Mouse (Mus musculus): Measurements from ENCODE around the gene Pdzd11. TPM values are rescaled to one million over a fixed set of nuclear protein-coding genes. Genes with fewer than 3 reads are reported as not detected.

The Pdzd11 gene
- polyA plus RNA-seq (2014; fragmentation: Illumina TruSeq; extraction: RNeasy Lipid Tissue Mini Kit (QIAGEN cat#74804); ENCODE audit: low read depth, low replicate concordance): 33.0 TPM

GRCm38 (mm10) chrX:100625802-100626793 is at the start of gene Pdzd11:
TSS of gene Pdzd11 (minus strand) at chrX:100626568.

GRCm38 (mm10) chrX:100625546-100625801 is 894 bp downstream of the Pdzd11 start, which contains the start of gene Kif4:
TSS of gene Kif4 (plus strand) at chrX:100625737.

GRCm38 (mm10) chrX:100605314-100605713 is 21.1 kb downstream of the Pdzd11 start, which contains the start of gene Arr3:
TSS of gene Arr3 (plus strand) at chrX:100605497.

GRCm38 (mm10) chrX:100594791-100595190 is 31.6 kb downstream of the Pdzd11 start, which contains the start of gene P2ry4:
TSS of gene P2ry4 (minus strand) at chrX:100594869.

Other genes starting within 250 kb of the Pdzd11 start
- gene Otud6a, start 197.6 kb downstream of the Pdzd11 start, polyA plus RNA-seq (2014; fragmentation: Illumina TruSeq; extraction: RNeasy Lipid Tissue Mini Kit (QIAGEN cat#74804); ENCODE audit: low read depth, low replicate concordance): not detected
- gene Awat2, start 183.9 kb downstream of the Pdzd11 start, polyA plus RNA-seq (2014; fragmentation: Illumina TruSeq; extraction: RNeasy Lipid Tissue Mini Kit (QIAGEN cat#74804); ENCODE audit: low read depth, low replicate concordance): 0.29 TPM
- 59.5 TPM for gene Igbp1, start 132.3 kb downstream of the Pdzd11 start, polyA plus RNA-seq (2014; fragmentation: Illumina TruSeq; extraction: RNeasy Lipid Tissue Mini Kit (QIAGEN cat#74804); ENCODE audit: low read depth, low replicate concordance)
- gene Dgat2l6, start 101.7 kb downstream of the Pdzd11 start, polyA plus RNA-seq (2014; fragmentation: Illumina TruSeq; extraction: RNeasy Lipid Tissue Mini Kit (QIAGEN cat#74804); ENCODE audit: low read depth, low replicate concordance): not detected
- not detected for gene Awat1, start 54.3 kb downstream of the Pdzd11 start, polyA plus RNA-seq (2014; fragmentation: Illumina TruSeq; extraction: RNeasy Lipid Tissue Mini Kit (QIAGEN cat#74804); ENCODE audit: low read depth, low replicate concordance)
- gene P2ry4, start 31.7 kb downstream of the Pdzd11 start, polyA plus RNA-seq (2014; fragmentation: Illumina TruSeq; extraction: RNeasy Lipid Tissue Mini Kit (QIAGEN cat#74804); ENCODE audit: low read depth, low replicate concordance): not detected
- not detected for gene Arr3, start 21.1 kb downstream of the Pdzd11 start, polyA plus RNA-seq (2014; fragmentation: Illumina TruSeq; extraction: RNeasy Lipid Tissue Mini Kit (QIAGEN cat#74804); ENCODE audit: low read depth, low replicate concordance)
- 0.13 TPM for gene Kif4, start 831 bp downstream of the Pdzd11 start, polyA plus RNA-seq (2014; fragmentation: Illumina TruSeq; extraction: RNeasy Lipid Tissue Mini Kit (QIAGEN cat#74804); ENCODE audit: low read depth, low replicate concordance)
- not detected for gene Gdpd2, start 103.3 kb upstream of the Pdzd11 start, polyA plus RNA-seq (2014; fragmentation: Illumina TruSeq; extraction: RNeasy Lipid Tissue Mini Kit (QIAGEN cat#74804); ENCODE audit: low read depth, low replicate concordance)
- 6.0 TPM for gene Dlg3, start 141.2 kb upstream of the Pdzd11 start, polyA plus RNA-seq (2014; fragmentation: Illumina TruSeq; extraction: RNeasy Lipid Tissue Mini Kit (QIAGEN cat#74804); ENCODE audit: low read depth, low replicate concordance)

Measured in heart, adult 10 weeks (tissue).